Mouse (Mus musculus): ENCODE measurements around the gene Smarcb1. TPM values are rescaled to one million over a fixed set of nuclear protein-coding genes. Genes with fewer than 3 reads are reported as not detected.

Gene Smarcb1
- total RNA-seq (2021), result 10 to 100 TPM; 70.4 to 73.0 TPM
- long read RNA-seq, experiment 1, transcript Smarcb1-202 (9 exons, 1,622 nt), result minor isoform, 61 of 154 reads
- long read RNA-seq, experiment 1, transcript Smarcb1-201 (9 exons, 1,660 nt), result major isoform, 69 of 154 reads
- long read RNA-seq, experiment 1, partial matches to known transcripts, result 20 of 154 reads
- long read RNA-seq, experiment 1, other reads (novel, unspliced or antisense), result 4 of 154 reads
- long read RNA-seq, experiment 2, transcript Smarcb1-201 (9 exons, 1,660 nt), result minor isoform, 31 of 79 reads
- long read RNA-seq, experiment 2, transcript Smarcb1-202 (9 exons, 1,622 nt), result major isoform, 39 of 79 reads
- long read RNA-seq, experiment 2, partial matches to known transcripts, result 8 of 79 reads
- long read RNA-seq, experiment 2, other reads (novel, unspliced or antisense), result 1 of 79 reads

DNA sequence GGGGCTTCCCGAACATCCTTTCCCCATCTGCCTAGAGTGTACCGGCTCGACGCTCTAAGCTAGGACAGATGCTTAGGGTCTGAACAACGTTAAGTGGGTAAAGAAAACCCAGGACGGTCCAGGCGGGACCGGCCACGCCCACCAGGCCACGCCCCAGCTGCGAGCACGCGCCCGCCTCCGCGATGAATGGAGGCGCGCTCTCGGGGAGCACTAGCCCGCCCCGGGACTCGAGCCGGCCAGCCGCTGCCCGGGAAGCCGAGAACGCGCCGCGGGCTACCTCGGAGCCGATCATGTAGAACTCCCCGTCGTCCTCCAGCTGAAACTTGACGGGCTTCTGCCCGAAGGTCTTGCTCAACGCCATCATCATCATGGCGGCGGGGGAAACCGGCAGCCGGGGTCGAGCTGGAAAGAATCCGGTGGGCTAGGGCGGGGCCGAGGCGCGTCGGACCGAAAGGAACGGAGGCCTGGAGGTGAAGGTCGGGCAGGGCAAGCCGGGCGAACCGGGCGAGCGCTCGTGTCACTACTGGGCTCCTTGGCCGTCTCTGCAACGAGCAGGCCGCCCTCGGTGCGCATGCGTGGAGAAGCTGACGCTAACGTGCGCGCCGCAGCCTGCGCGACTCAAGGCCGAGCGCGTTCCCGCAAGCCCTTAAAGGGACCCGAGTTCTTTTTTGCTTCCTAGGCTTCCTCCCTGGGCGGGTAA lies at the start of gene Smarcb1:
Gene Smarcb1 (minus strand): TSS at position 592 of the 700 bp plus-strand sequence.
- DNase-seq, result peak; percentile 96

DNA sequence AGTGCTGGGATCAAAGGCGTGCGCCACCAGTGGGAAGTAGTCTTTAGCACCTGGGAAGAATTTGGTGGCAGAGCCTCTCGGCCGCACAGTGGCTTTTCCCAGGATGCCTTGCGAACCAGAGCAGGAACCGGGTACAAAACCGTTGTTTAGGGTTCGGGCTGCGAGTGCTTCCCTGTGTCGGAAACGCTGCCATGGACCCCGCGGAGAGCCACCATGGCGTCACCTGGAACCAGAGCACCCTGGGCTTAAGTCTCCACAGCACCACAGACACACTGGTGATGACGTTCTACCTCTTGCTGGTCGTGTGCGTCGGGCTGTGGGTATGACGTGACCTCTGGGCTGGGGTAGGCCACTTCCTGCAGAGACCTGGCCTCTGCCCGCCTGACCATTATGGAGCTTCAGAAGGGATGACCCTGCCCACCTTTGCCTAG lies 33.0 kb upstream of the Smarcb1 start, which contains the start of gene Gm5134:
Gene Gm5134 (plus strand): TSS at position 134 of the 431 bp plus-strand sequence.
- DNase-seq, result no peak

DNA sequence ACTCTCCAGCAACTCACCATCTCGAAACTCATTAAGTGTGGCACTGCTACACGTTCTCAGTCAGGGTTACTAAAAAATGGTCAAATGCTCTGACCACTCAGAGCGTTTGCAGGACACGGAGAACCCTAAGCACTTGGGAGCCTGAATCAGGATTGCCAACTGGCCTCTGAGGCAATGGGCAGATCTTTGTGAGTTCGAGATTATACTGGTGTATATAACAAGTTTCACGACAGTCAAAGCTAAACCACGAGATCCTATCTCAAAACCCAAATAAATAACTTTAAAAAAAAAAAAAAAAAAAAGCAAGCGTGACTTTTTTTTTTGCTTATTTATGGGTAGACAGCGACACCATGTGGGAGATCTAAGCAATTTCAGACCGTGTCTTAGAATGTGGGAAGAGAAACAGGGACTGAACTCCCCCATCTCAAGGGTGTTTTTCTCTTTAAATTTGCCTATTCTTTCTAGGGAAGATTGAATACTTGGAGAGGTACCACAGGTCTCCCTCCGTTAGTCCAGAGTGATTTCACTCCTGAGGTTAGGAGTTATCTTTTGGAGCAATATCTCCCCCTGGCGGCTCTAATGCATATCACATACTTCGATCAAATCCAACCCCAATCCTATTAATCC lies 30.1 kb upstream of the Smarcb1 start:
- peak; percentile 63 for DNase-seq

DNA sequence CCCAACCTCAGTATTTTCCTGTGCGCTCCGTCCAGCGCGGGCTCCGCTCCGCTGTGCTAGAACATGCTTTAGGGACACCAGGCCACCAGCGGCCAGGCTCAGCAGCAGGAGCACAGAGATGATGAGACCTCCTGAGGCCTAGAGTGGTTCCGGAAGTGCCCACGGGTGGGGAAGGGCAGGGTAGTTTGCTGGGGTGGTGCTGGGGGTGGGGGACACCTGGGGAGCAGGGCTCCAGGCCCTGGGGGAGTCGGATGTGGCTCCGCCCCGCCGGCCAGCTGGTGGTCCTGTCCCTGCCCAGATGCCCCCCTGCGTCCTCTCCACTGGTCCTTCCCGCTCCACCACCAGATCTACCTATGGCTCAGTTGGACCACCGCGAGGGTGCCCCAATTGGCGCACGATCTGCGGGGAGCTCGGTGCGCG lies 29.4 kb upstream of the Smarcb1 start:
- peak; percentile 51 for DNase-seq

DNA sequence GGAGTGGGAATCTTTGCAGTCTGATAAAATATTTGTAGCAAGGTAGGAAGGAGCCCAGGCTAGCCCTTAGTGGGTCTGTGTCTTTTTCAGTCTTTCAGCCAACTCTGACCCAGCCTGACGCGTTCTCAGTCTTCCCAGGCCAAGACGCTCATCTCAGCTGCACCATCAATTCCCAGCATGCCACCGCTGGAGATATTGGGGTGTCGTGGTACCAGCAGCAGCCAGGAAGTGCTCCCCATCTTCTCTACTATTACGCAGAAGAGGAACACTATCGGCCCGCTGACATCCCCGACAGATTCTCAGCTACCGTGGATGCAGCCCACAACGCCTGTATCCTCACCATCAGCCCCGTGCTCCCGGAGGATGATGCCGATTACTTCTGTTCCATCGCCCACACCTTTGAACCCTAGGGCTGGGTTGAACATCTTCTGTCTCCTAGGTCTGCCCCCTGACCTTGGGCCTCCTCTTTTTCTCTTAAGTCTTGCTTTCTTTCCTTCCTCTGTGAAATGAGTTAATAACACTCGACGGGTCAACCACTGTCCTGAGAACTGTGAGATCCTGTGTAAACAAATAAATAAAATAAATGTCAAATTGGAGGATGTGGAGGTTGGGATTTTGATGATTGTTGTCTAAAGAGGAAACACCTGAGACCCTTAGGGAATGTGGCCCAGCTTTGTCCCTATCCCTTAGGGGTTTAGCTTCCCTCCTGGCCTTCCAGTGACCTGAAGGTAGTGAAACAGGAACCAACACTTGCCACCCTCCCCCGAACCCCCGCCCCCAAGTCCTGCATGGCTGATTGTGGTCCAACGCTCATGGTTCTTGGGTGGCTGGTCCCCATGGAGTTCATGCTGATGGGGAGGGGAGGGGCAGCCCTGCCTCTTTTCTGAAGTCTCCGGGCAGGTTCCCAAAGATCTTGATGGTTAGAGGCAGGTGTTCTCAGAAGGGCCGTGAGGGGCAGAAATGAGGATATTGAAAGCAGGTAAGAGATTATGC lies 27.9 kb upstream of the Smarcb1 start:
- no peak for DNase-seq

DNA sequence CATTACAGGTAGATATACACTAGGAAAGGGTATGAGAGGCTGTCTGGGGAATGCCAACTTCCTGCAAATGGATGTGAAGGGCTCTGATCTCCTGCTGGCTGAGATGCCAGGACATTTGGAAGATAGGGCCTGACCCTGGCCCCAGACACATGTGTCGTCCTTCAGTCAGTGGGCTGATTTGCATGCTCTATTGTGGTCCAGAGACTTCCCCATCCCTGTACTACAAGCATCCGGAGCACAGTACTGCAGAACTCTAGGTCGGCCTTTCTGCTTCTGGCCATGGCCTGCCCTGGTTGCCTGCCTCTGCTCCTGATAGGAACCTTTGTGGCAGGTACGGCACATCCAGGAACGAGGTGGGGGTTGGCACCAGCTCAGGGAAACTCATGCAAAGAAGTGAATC lies 26.7 kb upstream of the Smarcb1 start:
- DNase-seq, result no peak

DNA sequence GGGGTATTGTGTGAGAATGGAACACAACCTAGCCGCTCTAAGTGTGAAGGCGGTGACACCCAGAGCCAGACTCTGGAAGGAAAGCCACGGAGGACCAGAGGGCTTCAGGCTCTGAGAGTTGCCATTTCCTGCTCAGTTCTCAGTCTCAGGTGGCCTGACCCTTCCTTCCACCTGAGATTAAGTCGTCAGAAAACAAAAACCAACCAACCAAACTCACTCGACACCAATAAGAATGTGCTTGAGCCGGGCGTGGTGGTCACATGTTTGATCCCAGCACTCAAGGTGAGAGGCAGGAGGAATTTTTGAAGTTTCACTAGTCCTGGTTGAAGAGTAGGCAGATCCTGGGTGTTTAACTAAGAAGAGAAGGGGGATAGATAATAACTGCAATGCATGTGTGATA lies 24.5 kb upstream of the Smarcb1 start:
- no peak for DNase-seq

DNA sequence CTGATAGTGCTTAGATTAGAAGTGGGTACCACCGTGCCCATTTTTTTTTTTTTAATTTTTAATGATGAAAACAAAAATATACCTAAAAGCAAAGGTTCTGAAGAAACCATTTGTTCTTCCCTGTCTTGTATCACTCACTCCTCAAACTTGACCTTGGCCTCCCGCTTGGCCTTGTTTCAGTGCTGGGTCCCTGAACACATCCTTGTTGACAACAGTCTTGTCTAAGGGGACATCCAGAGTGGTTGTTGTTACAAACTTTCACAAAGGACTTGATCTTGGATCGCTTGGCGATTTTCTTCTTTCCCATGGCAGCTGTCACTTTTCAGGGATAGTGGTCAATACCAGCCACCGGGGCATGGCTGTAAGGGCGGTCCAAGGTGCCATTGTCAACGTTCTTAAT lies 23.8 kb upstream of the Smarcb1 start:
- no peak for DNase-seq

DNA sequence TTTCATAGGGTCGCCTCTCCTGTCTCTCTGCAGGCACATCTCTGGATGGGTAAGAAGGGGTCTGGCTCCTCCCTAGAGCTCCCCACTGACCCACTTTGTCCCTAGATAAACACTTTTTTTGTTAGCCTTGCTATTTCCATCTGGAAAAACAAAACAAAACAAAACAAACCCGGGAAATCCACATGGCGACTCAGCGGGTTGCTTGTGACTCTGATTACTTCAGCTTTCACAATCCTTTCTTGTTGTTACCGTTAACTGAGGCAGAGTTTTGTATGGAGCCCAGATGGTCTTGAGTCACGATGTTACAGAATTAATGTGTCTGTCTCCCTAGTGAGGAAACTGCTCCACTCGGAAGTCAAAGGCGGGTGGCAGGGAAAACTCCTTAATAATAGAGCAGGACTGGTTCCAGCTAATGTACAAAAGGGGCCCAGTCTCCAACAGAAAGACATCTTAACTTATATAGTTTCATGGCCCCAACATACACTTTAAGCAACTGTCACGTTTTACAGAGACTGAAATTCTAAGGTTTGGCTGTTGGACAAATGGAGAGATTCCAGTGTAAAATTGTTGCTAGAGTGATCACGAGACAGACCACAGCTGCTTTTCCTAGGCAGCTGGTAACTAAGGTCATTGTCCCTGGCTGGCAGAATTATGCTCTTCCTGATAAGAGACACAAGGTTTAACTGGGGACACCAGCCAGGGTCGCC lies 22.8 kb upstream of the Smarcb1 start:
- DNase-seq, result peak; percentile 53

DNA sequence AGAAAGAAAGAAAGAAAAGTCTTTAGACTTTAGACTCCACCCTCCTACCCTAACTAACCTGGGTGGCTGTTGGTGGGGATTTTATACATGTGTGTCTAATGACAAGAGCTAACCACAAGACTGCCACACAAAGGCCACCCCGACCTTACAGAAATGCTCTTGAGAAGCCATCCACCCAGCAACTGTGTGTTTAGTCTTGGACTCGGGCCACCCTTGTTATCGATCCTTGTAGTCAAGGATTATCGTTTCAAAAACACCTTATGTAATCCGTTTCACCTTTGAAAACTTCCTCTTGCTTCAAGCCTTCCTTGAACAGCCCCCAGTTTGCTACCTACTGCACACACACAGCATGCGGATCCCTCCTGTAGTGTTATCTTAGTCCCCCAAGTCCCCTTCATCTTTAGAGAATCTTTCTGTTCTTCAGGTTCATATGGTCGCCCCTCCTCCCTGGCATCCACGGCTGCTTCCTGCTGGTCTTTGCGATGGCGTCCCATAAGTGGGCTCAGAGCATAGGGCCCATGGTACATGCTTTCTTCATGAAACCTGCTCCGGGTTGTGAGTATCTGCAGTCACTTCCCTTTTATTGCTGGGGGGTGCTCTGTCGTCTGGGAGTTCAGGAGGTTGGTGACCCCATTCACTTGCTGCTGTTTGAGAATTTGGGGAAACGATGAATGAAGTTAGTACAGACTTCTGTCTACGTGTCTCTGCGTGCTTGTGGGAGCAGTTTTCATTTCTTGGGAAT lies 21.5 kb upstream of the Smarcb1 start, which contains the start of gene Vpreb3:
Gene Vpreb3 (plus strand): TSS at position 322 of the 742 bp plus-strand sequence.
- DNase-seq, result no peak

DNA sequence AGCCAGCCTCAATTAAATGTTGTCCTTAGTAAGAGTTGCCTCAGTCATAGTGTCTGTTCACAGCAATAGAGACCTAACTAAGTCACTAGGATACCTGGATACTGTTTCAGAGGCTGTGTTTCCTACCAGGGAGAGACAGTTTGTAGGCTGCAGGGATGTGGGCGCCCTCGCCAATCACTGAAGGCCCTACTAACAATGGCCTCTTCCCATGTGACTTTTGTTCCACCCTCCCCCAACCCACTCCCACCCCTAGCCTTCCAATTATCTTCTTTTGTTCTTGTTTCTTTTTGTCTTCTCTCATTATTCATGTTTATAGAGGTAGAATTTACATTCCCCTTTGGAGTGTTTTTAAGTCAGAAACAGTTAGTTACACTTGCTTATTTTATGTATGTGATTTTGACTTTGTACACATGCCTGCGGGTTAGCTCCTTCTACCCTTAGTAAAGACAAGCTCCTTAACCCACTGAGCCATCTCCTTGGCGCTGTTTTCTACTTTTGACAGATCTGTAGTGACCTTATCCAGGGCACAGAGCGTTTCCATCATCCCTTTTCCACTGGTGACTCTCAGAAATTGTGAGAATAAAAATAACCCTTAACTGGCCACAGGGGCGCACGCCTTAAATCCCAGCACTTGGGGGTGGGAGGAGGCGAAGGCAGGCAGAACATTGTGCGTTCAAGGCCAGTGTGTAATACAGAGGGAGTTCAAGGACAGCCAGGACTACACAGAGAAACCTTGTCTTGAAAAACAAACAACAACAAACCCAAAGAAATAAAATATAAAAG lies 19.8 kb upstream of the Smarcb1 start:
- no peak for DNase-seq

DNA sequence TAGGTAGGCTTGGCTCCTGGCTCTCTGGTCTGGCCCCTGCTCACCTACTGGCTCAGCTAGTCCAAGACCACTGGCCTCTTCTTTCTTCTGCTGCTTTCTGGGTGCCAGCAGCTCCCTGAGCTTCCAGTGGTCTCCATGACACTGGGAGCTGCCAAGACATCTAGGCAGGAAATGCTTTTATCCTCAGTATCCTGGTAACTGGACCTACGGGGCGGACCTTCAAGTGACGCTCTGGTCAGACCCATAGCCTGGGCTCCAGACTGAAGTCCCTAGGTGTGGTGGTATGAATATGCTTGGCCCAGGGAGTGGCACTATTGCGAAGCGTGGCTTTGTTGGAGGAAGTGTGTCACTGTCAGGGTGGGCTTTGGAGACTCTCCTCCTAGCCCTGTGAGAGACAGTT lies 19.1 kb upstream of the Smarcb1 start, which contains the start of gene Gm867:
Gene Gm867 (minus strand): TSS at position 153 of the 400 bp plus-strand sequence.
- DNase-seq, result no peak

DNA sequence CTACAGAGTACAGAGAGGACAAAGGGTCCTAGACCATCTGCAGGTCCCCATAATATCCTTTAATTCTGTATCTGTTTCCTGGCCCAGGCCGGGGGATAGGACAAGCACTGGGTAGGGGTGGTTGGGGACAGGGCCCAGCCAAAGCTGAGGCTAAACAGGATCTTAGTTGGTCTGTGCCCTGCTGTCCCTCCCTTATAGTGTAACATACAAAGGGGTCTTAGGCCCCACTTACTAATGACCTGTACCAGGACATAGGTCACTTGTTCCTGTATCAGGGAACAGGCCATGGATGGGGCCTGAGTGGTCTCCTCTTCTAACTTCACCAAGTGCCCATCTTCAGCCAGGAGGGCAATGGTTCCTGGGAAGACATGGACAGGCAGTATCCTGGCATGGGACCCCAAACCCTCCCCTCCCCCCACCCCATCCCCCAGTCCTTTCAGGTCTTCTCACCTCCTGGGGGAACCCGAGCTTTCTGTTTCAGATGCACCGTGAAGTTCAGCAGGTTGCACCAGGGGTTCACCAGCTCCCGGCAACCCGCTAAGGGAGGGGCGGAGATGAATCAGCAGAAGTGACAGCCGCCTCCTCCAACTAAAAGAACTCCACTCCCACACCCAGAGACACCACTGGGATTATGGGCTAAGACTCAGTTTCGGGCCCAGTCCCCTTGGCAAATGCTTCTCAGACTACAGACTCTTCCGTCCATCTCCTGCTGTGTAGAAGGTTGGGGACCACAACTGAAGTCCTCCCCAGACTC lies 18.2 kb upstream of the Smarcb1 start:
- no peak for DNase-seq

DNA sequence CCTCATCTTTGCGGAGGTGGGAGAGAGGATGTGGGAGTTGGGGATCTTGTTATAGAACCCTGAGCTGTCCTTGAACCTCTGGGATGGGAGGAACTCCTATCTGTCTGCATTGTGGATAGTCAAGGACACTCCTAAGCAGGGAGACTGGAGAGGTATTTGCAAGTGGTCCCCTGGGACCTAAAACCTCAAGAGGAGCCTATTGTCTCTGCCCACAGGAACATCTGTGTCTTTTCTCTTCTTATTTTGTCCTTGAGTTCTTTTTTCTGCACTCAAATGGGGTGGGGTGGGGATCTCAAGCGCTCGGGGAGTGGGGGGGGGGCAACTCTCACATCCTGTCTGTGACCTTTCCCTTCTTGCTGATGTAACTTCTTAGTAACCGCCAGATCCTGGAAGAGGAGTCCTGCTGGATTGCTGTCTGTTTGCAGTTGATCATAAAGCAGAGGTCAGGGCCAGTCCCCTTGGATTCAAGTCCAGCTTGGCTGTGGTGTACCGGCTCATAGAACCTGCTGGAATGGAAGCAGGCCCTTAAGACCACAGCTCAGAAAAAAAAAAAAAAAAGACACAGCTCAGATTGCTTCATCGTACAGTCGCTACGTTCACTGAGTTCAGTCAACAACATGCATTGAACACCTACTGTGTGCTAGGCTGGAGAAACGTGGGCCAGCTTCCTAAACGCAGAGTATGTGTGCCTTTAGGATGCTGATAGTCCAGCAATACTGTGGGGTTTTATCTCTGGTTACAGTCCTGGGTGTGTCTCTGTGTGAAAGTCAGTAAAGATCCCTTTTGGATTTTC lies 16.6 kb upstream of the Smarcb1 start:
- peak; percentile 69 for DNase-seq

DNA sequence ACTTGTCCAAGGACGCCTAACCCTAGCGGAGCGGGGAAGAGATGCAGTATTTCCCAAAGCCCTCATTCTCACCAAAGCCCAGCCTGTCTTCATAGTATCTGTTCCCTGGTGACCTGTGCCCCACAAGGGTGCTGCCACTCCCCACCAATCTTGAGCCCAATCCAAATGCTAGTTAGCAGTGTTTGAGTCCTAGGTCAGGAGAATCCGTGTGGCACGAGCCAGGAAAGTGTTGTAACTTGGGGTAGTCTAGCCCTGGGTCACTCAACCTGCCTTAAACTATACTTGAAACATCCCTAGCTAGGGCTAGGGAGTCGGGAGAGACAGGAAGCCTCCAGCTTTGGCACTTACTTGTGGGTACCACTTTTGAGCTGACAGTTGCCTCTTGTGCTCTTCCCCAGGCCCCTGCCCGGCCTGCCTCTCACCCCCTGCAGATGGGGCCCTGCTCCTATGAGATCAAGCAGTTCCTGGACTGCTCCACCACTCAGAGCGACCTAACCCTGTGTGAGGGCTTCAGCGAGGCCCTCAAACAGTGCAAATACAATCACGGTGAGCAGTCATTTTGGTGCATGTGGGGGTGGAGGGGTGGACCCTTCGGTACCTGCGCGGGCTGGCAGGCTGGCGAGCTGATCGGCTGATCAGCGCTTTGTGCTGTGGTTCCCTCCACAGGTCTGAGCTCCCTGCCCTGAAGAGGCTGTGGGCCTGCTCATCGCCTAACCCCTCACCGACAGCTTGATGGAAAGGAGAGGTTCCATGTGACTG lies 15.7 kb upstream of the Smarcb1 start:
- DNase-seq, result peak; percentile 60

DNA sequence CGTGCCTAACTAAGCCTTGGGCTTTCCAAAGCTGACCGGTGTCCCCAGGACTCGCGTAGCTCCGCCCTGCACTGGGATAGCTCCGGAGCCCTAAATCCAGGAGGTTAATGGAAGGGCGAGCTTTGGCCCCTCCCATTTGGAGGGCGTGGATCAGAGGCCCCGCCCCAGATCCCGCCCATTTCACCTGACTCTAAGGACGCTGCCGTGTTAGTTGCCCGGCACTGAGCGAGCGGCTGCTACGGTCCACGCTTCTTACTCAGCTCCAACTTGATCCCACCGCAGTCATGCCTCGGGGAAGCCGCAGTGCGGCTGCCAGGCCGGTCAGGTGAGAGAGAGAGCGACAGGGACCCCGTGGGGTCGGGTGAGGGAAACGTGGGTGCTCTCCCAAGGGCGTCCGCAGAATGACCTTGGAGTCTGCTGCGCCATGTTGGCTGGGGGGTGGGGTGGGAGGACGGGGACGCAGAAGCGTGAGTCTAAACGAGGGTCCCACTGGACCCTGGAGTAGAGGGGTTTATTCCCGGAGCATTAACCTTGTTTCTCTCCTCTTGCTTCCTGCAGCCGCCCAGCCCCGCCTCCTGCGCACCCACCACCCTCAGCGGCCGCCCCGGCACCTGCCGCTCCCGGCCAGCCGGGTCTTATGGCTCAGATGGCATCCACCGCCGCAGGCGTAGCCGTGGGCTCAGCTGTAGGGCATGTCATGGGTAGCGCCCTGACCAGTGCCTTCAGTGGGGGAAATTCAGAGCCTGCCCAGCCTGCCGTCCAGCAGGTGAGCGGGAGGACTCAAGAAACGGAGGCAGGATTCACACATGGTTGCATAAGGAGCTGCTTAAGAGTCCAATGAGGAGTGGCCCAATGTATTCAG lies 14.5 kb upstream of the Smarcb1 start, which contains the start of gene Mmp11:
Gene Mmp11 (minus strand): TSS at position 817 of the 862 bp plus-strand sequence.
- DNase-seq, result peak; percentile 91

All from adrenal gland, postnatal 10 days (tissue).